Comparison of ENCODE assay signal across 7 mouse cellular contexts in the genomic region with DNA sequence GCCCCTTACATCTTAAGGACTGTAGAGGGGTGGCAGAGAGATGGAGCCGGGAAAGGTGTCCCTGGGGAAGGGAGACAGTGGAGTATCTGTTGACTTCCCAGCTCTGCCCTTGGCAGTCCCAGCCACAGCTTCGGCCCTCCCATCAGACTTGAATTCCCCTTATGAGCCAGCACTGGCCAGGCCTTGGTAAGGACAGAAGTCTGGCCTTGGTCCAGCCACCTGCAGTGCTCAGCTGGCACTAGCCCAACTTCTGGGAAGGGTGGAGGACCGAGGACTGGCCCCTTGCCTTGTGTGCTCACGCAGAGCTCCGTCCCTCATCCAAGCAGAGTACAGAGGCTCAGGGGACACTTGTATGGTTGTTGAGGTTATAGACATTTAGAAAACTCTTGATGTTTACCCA. TPM values are rescaled to one million over a fixed set of nuclear protein-coding genes. Genes with fewer than 3 reads are reported as not detected.
DNase-seq lines count a peak whose midpoint lies in the region.

No protein-coding gene starts in this region.

- peak; percentile 22 for DNase-seq in urinary bladder, postnatal 14 days (ENCODE audit: low spot score)
- no peak for DNase-seq in urinary bladder, adult 2 months (ENCODE audit: low spot score)
- DNase-seq in cerebellum, postnatal 10 days = peak; percentile 99
- DNase-seq in heart, postnatal 25 days (ENCODE audit: low spot score) = peak; percentile 64
- peak; percentile 96 for DNase-seq in left cerebral cortex, postnatal 4 days
- no peak for DNase-seq in spleen, postnatal 10 days (ENCODE audit: low spot score in 2 of 2)
- DNase-seq in spleen, postnatal 36 days (ENCODE audit: low spot score in 2 of 2) = no peak

- intact Hi-C loops in heart, postnatal 25 days (cut with DNase I) = loop anchor here (10.0 kb wide), 1 partner anchor 375 kb away; the partner anchor contains the start of gene Tmem97
- intact Hi-C loops in left cerebral cortex, postnatal 4 days (cut with DNase I) = no loop called here

RNA-seq across cellular contexts. Expression of gene Nos2, which starts 8.8 kb away (rescaled TPM):
- polyA plus RNA-seq in urinary bladder, adult 2 months (2012; rRNA removed) = 1.1 TPM in 2 replicates
- 1 to 10 TPM; 5.2 to 6.8 TPM for total RNA-seq in heart, postnatal 25 days (2021)
- 1 to 10 TPM; 1.6 to 1.7 TPM for total RNA-seq in left cerebral cortex, postnatal 4 days (2021)

RNA-seq across cellular contexts. Expression of gene Lgals9, which starts 55.4 kb away (rescaled TPM):
- 74.3 and 76.8 TPM in 2 replicates for polyA plus RNA-seq in urinary bladder, adult 2 months (2012; rRNA removed)
- total RNA-seq in heart, postnatal 25 days (2021) = 10 to 100 TPM; 24.0 to 25.3 TPM
- 1 to 10 TPM; 4.1 to 5.2 TPM for total RNA-seq in left cerebral cortex, postnatal 4 days (2021)

Comparison
In these comparisons a context has a peak if more than half of its experiments do, and no peak if none do; other contexts are left out.
1. DNase-seq: peak in urinary bladder, postnatal 14 days (single experiment), cerebellum, postnatal 10 days (2 of 2), heart, postnatal 25 days (single experiment) and left cerebral cortex, postnatal 4 days (single experiment); none in urinary bladder, adult 2 months (single experiment), spleen, postnatal 10 days (0 of 2) and spleen, postnatal 36 days (0 of 2).
2. RNA of gene Lgals9, which starts 55.4 kb away (total RNA-seq): 24.0 to 25.3 TPM in heart, postnatal 25 days; 4.1 to 5.2 TPM in left cerebral cortex, postnatal 4 days; every median in the first group is over 4 times any median in the second.